Mouse (Mus musculus) cerebellum, adult 11 months (tissue): ENCODE data around the gene Sapcd1.

Experiments
- DNase-seq: peaks from one replicate; pipeline ENCODE4 v3.0.0; 2022

The Sapcd1 gene

GRCm38 (mm10) chr17:34977000-34977399 lies 50.8 kb downstream of the Sapcd1 start:
- DNase-seq = no peak
